Mouse (Mus musculus): Measurements from ENCODE around the gene Pcyox1.

GRCm38 (mm10) chr6:86393187-86393586 is 3.8 kb downstream of the Pcyox1 start:
- TF ChIP-seq POLR2A (IDR thresholded peaks at IDR 0.05; ENCODE audit: borderline replicate concordance, low read depth, low read length) (no peak), CTCF (IDR thresholded peaks at IDR 0.05; ENCODE audit: low read depth, low read length) (no peak)
